Mouse (Mus musculus) neural tube, embryonic 13.5 days (tissue): ENCODE data around the gene Hsdl1. TPM values are rescaled to one million over a fixed set of nuclear protein-coding genes. Genes with fewer than 3 reads are reported as not detected.

ENCODE experiments used
- ATAC-seq: fragments of 200-750 bp; cut with Nextera tagmentation; 2 replicates; pipeline ENCODE4 v1.8.0; 2017; ENCODE audit warnings: low read depth, mild to moderate bottlenecking, moderate TSS enrichment, moderate library complexity
- H3K27ac ChIP-seq: fragments of 300-500 bp; sonication (generic); replicated peaks from 2 replicates; pipeline ENCODE4 v1.5.1; 2015; ENCODE audit warnings: moderate library complexity, mild to moderate bottlenecking, inconsistent platforms
- H3K27me3 ChIP-seq: fragments of 300-500 bp; sonication (generic); 2 replicates; pipeline ENCODE4 v1.6.1; 2015; ENCODE audit warnings: mild to moderate bottlenecking, inconsistent platforms
- H3K36me3 ChIP-seq: fragments of 300-500 bp; sonication (generic); 2 replicates; pipeline ENCODE4 v1.6.1; 2015; ENCODE audit warnings: mild to moderate bottlenecking, inconsistent platforms
- H3K4me1 ChIP-seq: fragments of 300-500 bp; sonication (generic); replicated peaks from 2 replicates; pipeline ENCODE4 v1.6.1; 2015; ENCODE audit warnings: inconsistent platforms
- H3K4me2 ChIP-seq: fragments of 300-500 bp; sonication (generic); 2 replicates; pipeline ENCODE4 v1.6.1; 2015; ENCODE audit warnings: inconsistent platforms, mild to moderate bottlenecking, moderate library complexity
- H3K4me3 ChIP-seq: fragments of 300-500 bp; sonication (generic); 2 replicates; pipeline ENCODE4 v1.5.1; 2015; ENCODE audit warnings: mild to moderate bottlenecking, inconsistent platforms
- H3K9ac ChIP-seq: fragments of 300-500 bp; sonication (generic); 2 replicates; pipeline ENCODE4 v1.6.1; 2015; ENCODE audit warnings: moderate library complexity, mild to moderate bottlenecking, inconsistent platforms
- H3K9me3 ChIP-seq: fragments of 300-500 bp; sonication (generic); 2 replicates; pipeline ENCODE4 v1.6.1; 2016; ENCODE audit warnings: inconsistent platforms
- WGBS: fragments of 180-500 bp; shearing (Covaris S2); methylation state at CpG from one replicate; pipeline ENCODE4 v1.1.7; 2015; 5-methylcytosine and 5-hydroxymethylcytosine counted together
- polyA plus RNA-seq: library from polyadenylated mRNA; unstranded; fragments of >200 nt; fragmentation: Nextera tagmentation; extraction: Ambion mirVana; gene quantifications from 2 replicates; pipeline ENCODE4 v1.2.1, GENCODE M21; 2015

Hsdl1 gene
- polyA plus RNA-seq, 1 experiment from 2014 or later: 121 TPM

GRCm38 (mm10) chr8:119514940-119515339 lies 60.0 kb downstream of the Hsdl1 start:
- WGBS: 87% methylated on average over 3 of the region's 3 CpGs
- peaks cover 13% of the 10 kb centered on the region for H3K4me1 ChIP-seq
- no peak overlapping the region for H3K9ac ChIP-seq
- no peak overlapping the region for H3K27ac ChIP-seq
- H3K27me3 ChIP-seq: no peaks in the 10 kb centered on the region
- H3K4me3 ChIP-seq: no peak overlapping the region
- H3K9me3 ChIP-seq: no peaks in the 10 kb centered on the region
- peaks cover 97% of the 10 kb centered on the region for H3K36me3 ChIP-seq
- no peak overlapping the region for H3K4me2 ChIP-seq
- no peak for ATAC-seq

GRCm38 (mm10) chr8:119513405-119513804 lies 61.6 kb downstream of the Hsdl1 start:
- no peak overlapping the region for H3K4me2 ChIP-seq
- no peak overlapping the region for H3K4me3 ChIP-seq
- 96% methylated on average over 4 of the region's 4 CpGs for WGBS
- H3K9me3 ChIP-seq: no peaks in the 10 kb centered on the region
- H3K4me1 ChIP-seq: peaks cover 13% of the 10 kb centered on the region
- no peak overlapping the region for H3K27ac ChIP-seq
- ATAC-seq: no peak
- H3K9ac ChIP-seq: no peak overlapping the region
- peaks cover 97% of the 10 kb centered on the region for H3K36me3 ChIP-seq
- no peaks in the 10 kb centered on the region for H3K27me3 ChIP-seq

Other genes starting within 250 kb of the Hsdl1 start
- gene Hsbp1, start 230.7 kb downstream of the Hsdl1 start, polyA plus RNA-seq: 613 and 636 TPM in 2 replicates
- 11.0 and 15.6 TPM in 2 replicates for gene Mlycd, start 180.3 kb downstream of the Hsdl1 start, polyA plus RNA-seq
- 0.40 TPM in 1 of 2 replicates, not detected in the other for gene Osgin1, start 141.1 kb downstream of the Hsdl1 start, polyA plus RNA-seq
- gene Necab2, start 128.5 kb downstream of the Hsdl1 start, polyA plus RNA-seq: 39.6 and 41.7 TPM in 2 replicates
- not detected in 2 replicates for gene Slc38a8, start 73.5 kb downstream of the Hsdl1 start, polyA plus RNA-seq
- 61.0 and 64.3 TPM in 2 replicates for gene Mbtps1, start 16.4 kb downstream of the Hsdl1 start, polyA plus RNA-seq
- 0.18 and 0.25 TPM in 2 replicates for gene Dnaaf1, start 52 bp upstream of the Hsdl1 start, polyA plus RNA-seq
- 13.5 and 14.7 TPM in 2 replicates for gene Taf1c, start 30.0 kb upstream of the Hsdl1 start, polyA plus RNA-seq
- gene Adad2, start 37.6 kb upstream of the Hsdl1 start, polyA plus RNA-seq: not detected in 2 replicates
- gene Kcng4, start 60.5 kb upstream of the Hsdl1 start, polyA plus RNA-seq: not detected in 2 replicates
- gene Wfdc1, start 91.2 kb upstream of the Hsdl1 start, polyA plus RNA-seq: 2.8 and 3.4 TPM in 2 replicates
- 0.06 and 0.15 TPM in 2 replicates for gene Atp2c2, start 124.8 kb upstream of the Hsdl1 start, polyA plus RNA-seq
- 9.8 and 14.6 TPM in 2 replicates for gene Tldc1, start 203.2 kb upstream of the Hsdl1 start, polyA plus RNA-seq